Mouse (Mus musculus) cerebellum, adult 2 months (tissue): ENCODE measurements around the gene Tns2. TPM values are rescaled to one million over a fixed set of nuclear protein-coding genes. Genes with fewer than 3 reads are reported as not detected.

Source experiments
- DNase-seq, 2 experiments: peaks; one replicate each; pipeline ENCODE4 v3.0.0; 2021
- H3K27ac ChIP-seq: fragments of 200-500 bp; 2 replicates; pipeline ENCODE4 v1.5.1; 2012; ENCODE audit warnings: low read length, control low read depth, inconsistent platforms; ENCODE audit not compliant: insufficient read depth
- H3K27me3 ChIP-seq: fragments of 200-500 bp; 2 replicates; pipeline ENCODE4 v1.6.1; 2012; ENCODE audit warnings: inconsistent platforms, mild to moderate bottlenecking, low read length, moderate library complexity; ENCODE audit not compliant: control insufficient read depth, insufficient read depth
- H3K4me1 ChIP-seq: fragments of 200-500 bp; 2 replicates; pipeline ENCODE4 v1.6.1; 2011; ENCODE audit warnings: low read length; ENCODE audit not compliant: control insufficient read depth, insufficient read depth
- H3K4me3 ChIP-seq: fragments of 200-500 bp; replicated peaks from 2 replicates; pipeline ENCODE3; 2011; ENCODE audit warnings: mild to moderate bottlenecking, low read depth, low read length, control low read depth; ENCODE audit not compliant: insufficient read depth
- CTCF ChIP-seq: fragments of 200-500 bp; IDR thresholded peaks from 2 replicates; pipeline ENCODE4 v1.5.1; 2011; ENCODE audit warnings: low read depth, mild to moderate bottlenecking, control low read depth, low read length, moderate library complexity, borderline replicate concordance; ENCODE audit not compliant: insufficient read depth
- POLR2A ChIP-seq: fragments of 200-500 bp; IDR thresholded peaks from 2 replicates; pipeline ENCODE4 v1.6.1; 2011; ENCODE audit warnings: low read length, control low read depth, borderline replicate concordance; ENCODE audit not compliant: insufficient read depth
- WGBS: fragments of 180-500 bp; shearing (Covaris S2); methylation state at CpG from one replicate; pipeline ENCODE4 v1.1.7; 2018; 5-methylcytosine and 5-hydroxymethylcytosine counted together
- polyA plus RNA-seq: library from polyadenylated mRNA; depleted of rRNA; stranded (reverse); fragments of >200 nt; gene quantifications from 2 replicates; pipeline ENCODE4 v1.2.3, GENCODE M21; 2012; rRNA removed

The Tns2 gene
- polyA plus RNA-seq, 1 experiment, result 33.7 TPM

DNA sequence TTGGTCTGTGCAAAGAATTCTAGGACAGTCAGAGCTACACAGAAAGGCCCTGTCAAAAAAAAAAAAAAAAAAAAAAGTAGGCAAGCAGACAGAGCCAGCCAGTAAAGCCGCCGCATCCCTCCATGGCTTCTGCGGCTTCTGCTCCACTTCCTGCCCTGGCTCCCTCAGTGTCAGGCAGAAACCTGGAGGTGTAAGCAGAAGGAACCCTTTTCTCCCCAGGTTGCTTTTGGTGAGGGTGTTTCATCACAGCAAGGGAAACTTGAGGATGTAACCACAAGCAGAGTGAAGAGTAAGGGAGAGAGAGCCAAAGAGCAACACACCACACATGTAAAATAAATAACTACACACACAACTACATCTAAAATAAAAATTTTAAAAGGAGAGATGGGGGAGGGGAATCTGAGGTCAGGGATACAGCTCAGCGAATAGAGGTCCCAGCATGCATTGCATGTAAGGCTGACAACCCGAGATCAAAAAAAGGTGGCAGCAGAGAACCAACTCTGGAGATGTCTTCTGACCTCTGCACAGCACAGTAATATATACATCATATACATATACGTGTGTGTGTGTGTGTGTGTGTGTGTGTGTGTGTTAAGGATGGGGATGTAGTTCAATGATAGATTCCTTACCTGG is 65.4 kb downstream of the Tns2 start:
- WGBS, result 40% methylated on average over 6 of the region's 6 CpGs
- Histone ChIP-seq H3K27ac (no peak overlapping the region), H3K4me1 (no peaks in the 10 kb centered on the region), H3K4me3 (no peak overlapping the region), H3K27me3 (no peaks in the 10 kb centered on the region)
- TF ChIP-seq POLR2A, result no peak
- no peak for TF ChIP-seq CTCF
- no peak for DNase-seq

Other genes with a start within 250 kb of the Tns2 start
- gene Krt1, start 249.6 kb upstream of the Tns2 start, polyA plus RNA-seq, result 4.8 and 5.3 TPM in 2 replicates
- gene Krt77, start 230.7 kb upstream of the Tns2 start, polyA plus RNA-seq, result 0.26 and 0.49 TPM in 2 replicates
- gene Krt76, start 207.5 kb upstream of the Tns2 start, polyA plus RNA-seq, result 0.05 TPM in 1 of 2 replicates, not detected in the other
- 0.05 TPM in 1 of 2 replicates, not detected in the other for gene Krt4, start 175.7 kb upstream of the Tns2 start, polyA plus RNA-seq
- not detected in 2 replicates for gene Krt79, start 160.1 kb upstream of the Tns2 start, polyA plus RNA-seq
- 0.03 TPM in 1 of 2 replicates, not detected in the other for gene Krt78, start 146.1 kb upstream of the Tns2 start, polyA plus RNA-seq
- 0.61 and 1.1 TPM in 2 replicates for gene Krt8, start 95.9 kb upstream of the Tns2 start, polyA plus RNA-seq
- 1.1 and 2.1 TPM in 2 replicates for gene Krt18, start 72.2 kb upstream of the Tns2 start, polyA plus RNA-seq
- 114 TPM in 2 replicates for gene Eif4b, start 26.6 kb upstream of the Tns2 start, polyA plus RNA-seq
- 159 and 161 TPM in 2 replicates for gene Spryd3, start 35.8 kb downstream of the Tns2 start, polyA plus RNA-seq
- gene Igfbp6, start 43.9 kb downstream of the Tns2 start, polyA plus RNA-seq, result 15.0 and 18.7 TPM in 2 replicates
- gene Soat2, start 50.1 kb downstream of the Tns2 start, polyA plus RNA-seq, result 0.08 TPM in 1 of 2 replicates, not detected in the other
- gene Zfp740, start 102.8 kb downstream of the Tns2 start, polyA plus RNA-seq, result 79.3 and 81.7 TPM in 2 replicates
- gene Csad, start 104.3 kb downstream of the Tns2 start, polyA plus RNA-seq, result 53.0 and 60.3 TPM in 2 replicates
- gene Itgb7, start 131.5 kb downstream of the Tns2 start, polyA plus RNA-seq, result 5.2 and 8.4 TPM in 2 replicates
- 12.8 and 12.9 TPM in 2 replicates for gene Rarg, start 157.1 kb downstream of the Tns2 start, polyA plus RNA-seq
- gene Gm9918, start 170.2 kb downstream of the Tns2 start, polyA plus RNA-seq, result 0.13 and 0.15 TPM in 2 replicates
- 60.9 and 62.3 TPM in 2 replicates for gene Mfsd5, start 179.0 kb downstream of the Tns2 start, polyA plus RNA-seq
- 0.62 and 0.86 TPM in 2 replicates for gene Espl1, start 195.9 kb downstream of the Tns2 start, polyA plus RNA-seq
- gene Pfdn5, start 225.7 kb downstream of the Tns2 start, polyA plus RNA-seq, result 318 and 360 TPM in 2 replicates
- 106 and 110 TPM in 2 replicates for gene Myg1, start 231.3 kb downstream of the Tns2 start, polyA plus RNA-seq